Mouse (Mus musculus): ENCODE data around the gene Olfr592. TPM values are rescaled to one million over a fixed set of nuclear protein-coding genes. Genes with fewer than 3 reads are reported as not detected.

The Olfr592 gene
- polyA plus RNA-seq, 1 experiment from 2014 or later = not detected

Other genes with a start within 250 kb of the Olfr592 start
- not detected in 2 replicates for gene Olfr573-ps1, start 242.2 kb upstream of the Olfr592 start, polyA plus RNA-seq (2015; fragmentation: Nextera tagmentation; extraction: Ambion mirVana)
- gene Olfr574, start 236.3 kb upstream of the Olfr592 start, polyA plus RNA-seq (2015; fragmentation: Nextera tagmentation; extraction: Ambion mirVana) = not detected in 2 replicates
- gene Olfr575, start 226.0 kb upstream of the Olfr592 start, polyA plus RNA-seq (2015; fragmentation: Nextera tagmentation; extraction: Ambion mirVana) = not detected in 2 replicates
- gene Olfr576, start 222.1 kb upstream of the Olfr592 start, polyA plus RNA-seq (2015; fragmentation: Nextera tagmentation; extraction: Ambion mirVana) = not detected in 2 replicates
- not detected in 2 replicates for gene Olfr577, start 208.9 kb upstream of the Olfr592 start, polyA plus RNA-seq (2015; fragmentation: Nextera tagmentation; extraction: Ambion mirVana)
- not detected in 2 replicates for gene Olfr578, start 195.5 kb upstream of the Olfr592 start, polyA plus RNA-seq (2015; fragmentation: Nextera tagmentation; extraction: Ambion mirVana)
- not detected in 2 replicates for gene Olfr582, start 146.8 kb upstream of the Olfr592 start, polyA plus RNA-seq (2015; fragmentation: Nextera tagmentation; extraction: Ambion mirVana)
- gene Olfr583, start 133.5 kb upstream of the Olfr592 start, polyA plus RNA-seq (2015; fragmentation: Nextera tagmentation; extraction: Ambion mirVana) = not detected in 2 replicates
- not detected in 2 replicates for gene Olfr584, start 102.9 kb upstream of the Olfr592 start, polyA plus RNA-seq (2015; fragmentation: Nextera tagmentation; extraction: Ambion mirVana)
- gene Olfr585, start 87.1 kb upstream of the Olfr592 start, polyA plus RNA-seq (2015; fragmentation: Nextera tagmentation; extraction: Ambion mirVana) = not detected in 2 replicates
- not detected in 2 replicates for gene Olfr586, start 59.2 kb upstream of the Olfr592 start, polyA plus RNA-seq (2015; fragmentation: Nextera tagmentation; extraction: Ambion mirVana)
- not detected in 2 replicates for gene Olfr588-ps1, start 43.9 kb upstream of the Olfr592 start, polyA plus RNA-seq (2015; fragmentation: Nextera tagmentation; extraction: Ambion mirVana)
- gene Olfr589, start 28.4 kb upstream of the Olfr592 start, polyA plus RNA-seq (2015; fragmentation: Nextera tagmentation; extraction: Ambion mirVana) = not detected in 2 replicates
- not detected in 2 replicates for gene Olfr591, start 6.5 kb upstream of the Olfr592 start, polyA plus RNA-seq (2015; fragmentation: Nextera tagmentation; extraction: Ambion mirVana)
- not detected in 2 replicates for gene Olfr593, start 27.1 kb downstream of the Olfr592 start, polyA plus RNA-seq (2015; fragmentation: Nextera tagmentation; extraction: Ambion mirVana)
- gene Olfr594, start 32.2 kb downstream of the Olfr592 start, polyA plus RNA-seq (2015; fragmentation: Nextera tagmentation; extraction: Ambion mirVana) = not detected in 2 replicates
- not detected in 2 replicates for gene Usp17ld, start 67.7 kb downstream of the Olfr592 start, polyA plus RNA-seq (2015; fragmentation: Nextera tagmentation; extraction: Ambion mirVana)
- not detected in 2 replicates for gene Olfr596, start 120.8 kb downstream of the Olfr592 start, polyA plus RNA-seq (2015; fragmentation: Nextera tagmentation; extraction: Ambion mirVana)
- gene Olfr597, start 131.5 kb downstream of the Olfr592 start, polyA plus RNA-seq (2015; fragmentation: Nextera tagmentation; extraction: Ambion mirVana) = not detected in 2 replicates
- not detected in 2 replicates for gene Olfr598, start 138.8 kb downstream of the Olfr592 start, polyA plus RNA-seq (2015; fragmentation: Nextera tagmentation; extraction: Ambion mirVana)
- gene Olfr599, start 151.1 kb downstream of the Olfr592 start, polyA plus RNA-seq (2015; fragmentation: Nextera tagmentation; extraction: Ambion mirVana) = not detected in 2 replicates
- not detected in 2 replicates for gene Olfr600, start 164.9 kb downstream of the Olfr592 start, polyA plus RNA-seq (2015; fragmentation: Nextera tagmentation; extraction: Ambion mirVana)
- not detected in 2 replicates for gene Olfr601, start 177.9 kb downstream of the Olfr592 start, polyA plus RNA-seq (2015; fragmentation: Nextera tagmentation; extraction: Ambion mirVana)
- not detected in 2 replicates for gene Olfr603, start 201.4 kb downstream of the Olfr592 start, polyA plus RNA-seq (2015; fragmentation: Nextera tagmentation; extraction: Ambion mirVana)
- not detected in 2 replicates for gene Usp17lc, start 230.3 kb downstream of the Olfr592 start, polyA plus RNA-seq (2015; fragmentation: Nextera tagmentation; extraction: Ambion mirVana)

Data from stomach, embryonic 16.5 days (tissue).